Mouse (Mus musculus) myocyte (in vitro differentiated cells): Measurements from ENCODE around the gene Elk3.

Source experiments
- MAX ChIP-seq: IDR thresholded peaks from one replicate; pipeline ENCODE4 v1.6.1; 2011; ENCODE audit warnings: low read depth, mild to moderate bottlenecking, control low read depth
- POLR2A ChIP-seq: IDR thresholded peaks from one replicate; pipeline ENCODE4 v1.6.1; 2011; ENCODE audit warnings: low read depth, mild to moderate bottlenecking, control low read depth, moderate library complexity; ENCODE audit not compliant: insufficient read length
- POLR2AphosphoS2 ChIP-seq: IDR thresholded peaks from one replicate; pipeline ENCODE4 v1.6.1; 2011; ENCODE audit warnings: low read depth, control low read depth; ENCODE audit not compliant: insufficient read length

- TF ChIP-seq POLR2A (no peak), POLR2AphosphoS2 (no peak), MAX (no peak)
These were observed 95.7 kb downstream of the Elk3 start for GRCm38 (mm10) chr10:93215051-93215763.
